ENCODE assay signal across 13 mouse cellular contexts in the genomic region with DNA sequence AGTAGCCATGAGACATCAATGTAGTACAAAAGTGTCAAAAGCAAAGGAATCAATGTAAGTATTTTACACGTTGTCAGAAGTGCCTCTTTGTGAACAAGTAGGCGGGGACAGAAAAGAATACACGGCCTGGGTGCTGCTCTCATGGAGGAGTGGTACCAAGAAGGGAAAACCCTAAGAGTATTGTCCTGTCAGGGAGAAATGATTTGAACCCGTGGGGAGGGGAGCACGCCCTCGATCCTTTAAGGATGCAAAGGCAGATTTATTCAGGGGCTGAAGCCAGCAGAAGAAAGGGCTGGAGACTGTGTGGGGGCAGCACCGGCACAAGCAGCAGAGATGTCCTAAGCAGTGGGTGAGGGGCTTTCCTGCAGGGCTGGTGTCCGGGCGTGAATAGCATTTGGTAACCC. TPM values are rescaled to one million over a fixed set of nuclear protein-coding genes. Genes with fewer than 3 reads are reported as not detected.
DNase-seq lines count a peak whose midpoint lies in the region; ATAC-seq lines count a peak whose summit lies in the region.
"Had no signal": no experiment of that assay in that cellular context is flagged by ENCODE, and none has a peak within 500 bp of the region (broad histone marks: within the 10 kb centered on the region; RNA-seq: fewer than 3 reads in every experiment).

No protein-coding gene starts in this region.

- 24% methylated on average over 9 of the region's 9 CpGs for WGBS in kidney, embryonic 16.5 days
- 18% methylated on average over 9 of the region's 9 CpGs for WGBS in hindbrain, embryonic 11.5 days
- 13% methylated on average over 9 of the region's 9 CpGs for WGBS in neural tube, embryonic 11.5 days

- ATAC-seq in kidney, embryonic 16.5 days (ENCODE audit: low FRiP score, low TSS enrichment): no peak
- ATAC-seq in hindbrain, embryonic 11.5 days (ENCODE audit: low FRiP score): peak; percentile 80
- peak; percentile 57 for ATAC-seq in neural tube, embryonic 11.5 days (ENCODE audit: insufficient read depth, low FRiP score, low TSS enrichment)
- ATAC-seq in granulocyte monocyte progenitor cell, adult 5-6 weeks (replicated peaks; ENCODE audit: poor library complexity, severe bottlenecking): no peak
- ATAC-seq: CD4-positive, CD25-positive, alpha-beta regulatory T cell, adult 4 months had no signal

- H3K4me3 ChIP-seq in kidney, embryonic 16.5 days (ENCODE audit: low read length): no peak overlapping the region
- no peak overlapping the region for H3K4me3 ChIP-seq in hindbrain, embryonic 11.5 days (ENCODE audit: low read depth, low read length)
- no peak overlapping the region for H3K4me3 ChIP-seq in neural tube, embryonic 11.5 days (ENCODE audit: low read depth, low read length)
- H3K4me3 ChIP-seq: limb, embryonic 15.5 days had no signal

- no peak for DNase-seq in kidney, adult 11 months
- DNase-seq in embryo, embryonic 9.5 days (ENCODE audit: extremely low spot score): peak; percentile 49
- DNase-seq in hindbrain, embryonic 11.5 days (ENCODE audit: low spot score): peak; percentile 65
- peak; percentile 60 for DNase-seq in neural tube, embryonic 11.5 days (ENCODE audit: low spot score)
- DNase-seq in urinary bladder, postnatal 4 days (ENCODE audit: low spot score in 2 of 2): no peak
- DNase-seq in cerebellum, adult 9-10 months: no peak
- DNase-seq: cerebellum, adult 11 months; thymus, postnatal 36 days had no signal

- no peaks in the 10 kb centered on the region for H3K27me3 ChIP-seq in kidney, embryonic 16.5 days (ENCODE audit: insufficient read depth, low read length)
- H3K27me3 ChIP-seq in hindbrain, embryonic 11.5 days (ENCODE audit: control insufficient read depth, insufficient read depth, low read length): no peaks in the 10 kb centered on the region
- H3K27me3 ChIP-seq in neural tube, embryonic 11.5 days (ENCODE audit: control insufficient read depth, insufficient read depth, low read length): no peaks in the 10 kb centered on the region
- H3K27me3 ChIP-seq: limb, embryonic 15.5 days had no signal

- no peak overlapping the region for H3K27ac ChIP-seq in kidney, embryonic 16.5 days (ENCODE audit: low read length)
- H3K27ac ChIP-seq in hindbrain, embryonic 11.5 days (ENCODE audit: low read depth, low read length): peak overlapping the region; percentile 92
- peak overlapping the region; percentile 95 for H3K27ac ChIP-seq in neural tube, embryonic 11.5 days (ENCODE audit: low read depth, low read length)
- H3K27ac ChIP-seq: layer of hippocampus, adult 2 months; limb, embryonic 15.5 days had no signal

- no peak overlapping the region for H3K9ac ChIP-seq in kidney, embryonic 16.5 days (replicated peaks; ENCODE audit: low read length)
- 0 out of 2 replicates have a peak overlapping the region, but pooled peaks have one; percentile 0 for H3K9ac ChIP-seq in hindbrain, embryonic 11.5 days (ENCODE audit: low read depth, low read length)
- peak overlapping the region; percentile 43 for H3K9ac ChIP-seq in neural tube, embryonic 11.5 days (ENCODE audit: low read length)
- H3K9ac ChIP-seq: limb, embryonic 15.5 days had no signal

- H3K4me2 ChIP-seq in kidney, embryonic 16.5 days (replicated peaks; ENCODE audit: low read depth, low read length): peak overlapping the region; percentile 13; the same call in 1 of the 2 replicates
- peak overlapping the region; percentile 8 for H3K4me2 ChIP-seq in hindbrain, embryonic 11.5 days (replicated peaks; ENCODE audit: low read depth, low read length)
- H3K4me2 ChIP-seq in neural tube, embryonic 11.5 days (ENCODE audit: low read depth): peak overlapping the region; percentile 37
- H3K4me2 ChIP-seq: limb, embryonic 15.5 days had no signal

- no peaks in the 10 kb centered on the region for H3K36me3 ChIP-seq in kidney, embryonic 16.5 days (ENCODE audit: insufficient read depth, low read length)
- H3K36me3 ChIP-seq in hindbrain, embryonic 11.5 days (ENCODE audit: control insufficient read depth, insufficient read depth, low read length): no peaks in the 10 kb centered on the region
- H3K36me3 ChIP-seq in neural tube, embryonic 11.5 days (ENCODE audit: control insufficient read depth, insufficient read depth, low read length): no peaks in the 10 kb centered on the region
- H3K36me3 ChIP-seq: limb, embryonic 15.5 days had no signal

- H3K9me3 ChIP-seq in kidney, embryonic 16.5 days (ENCODE audit: low read length): no peaks in the 10 kb centered on the region
- H3K9me3 ChIP-seq in hindbrain, embryonic 11.5 days (ENCODE audit: control insufficient read depth, low read length): no peaks in the 10 kb centered on the region
- H3K9me3 ChIP-seq in neural tube, embryonic 11.5 days (ENCODE audit: control insufficient read depth, low read length): no peaks in the 10 kb centered on the region
- H3K9me3 ChIP-seq: limb, embryonic 15.5 days had no signal

- peaks cover 10% of the 10 kb centered on the region for H3K4me1 ChIP-seq in kidney, embryonic 16.5 days (ENCODE audit: insufficient read depth, low read length)
- peaks cover 5% of the 10 kb centered on the region for H3K4me1 ChIP-seq in hindbrain, embryonic 11.5 days (replicated peaks; ENCODE audit: control insufficient read depth, insufficient read depth, low read length)
- peaks cover 14% of the 10 kb centered on the region for H3K4me1 ChIP-seq in neural tube, embryonic 11.5 days (ENCODE audit: control insufficient read depth, insufficient read depth, low read length)

RNA-seq across cellular contexts. Expression of a gene that starts 26.7 kb away (rescaled TPM):
- polyA plus RNA-seq in kidney, embryonic 16.5 days (2015; fragmentation: Nextera tagmentation; extraction: Ambion mirVana): 13.8 and 15.4 TPM in 2 replicates
- 22.4 and 27.4 TPM in 2 replicates for polyA plus RNA-seq in hindbrain, embryonic 11.5 days (2014; fragmentation: Nextera tagmentation; extraction: Ambion mirVana)
- polyA plus RNA-seq in neural tube, embryonic 11.5 days (2014; fragmentation: Nextera tagmentation; extraction: Ambion mirVana): 28.1 and 31.3 TPM in 2 replicates
- 0.62 and 0.82 TPM in 2 replicates for total RNA-seq in granulocyte monocyte progenitor cell, adult 5-6 weeks (2014; fragmentation: Nextera tagmentation)
- total RNA-seq in granulocyte monocyte progenitor cell, adult 5-6 weeks (2017): 0.26 and 0.98 TPM in 2 replicates

RNA-seq across cellular contexts. Expression of a gene that starts 58.9 kb away (rescaled TPM):
- 16.0 and 22.0 TPM in 2 replicates for polyA plus RNA-seq in kidney, embryonic 16.5 days (2015; fragmentation: Nextera tagmentation; extraction: Ambion mirVana)
- 36.6 and 53.5 TPM in 2 replicates for polyA plus RNA-seq in hindbrain, embryonic 11.5 days (2014; fragmentation: Nextera tagmentation; extraction: Ambion mirVana)
- polyA plus RNA-seq in neural tube, embryonic 11.5 days (2014; fragmentation: Nextera tagmentation; extraction: Ambion mirVana): 40.5 and 42.3 TPM in 2 replicates
- total RNA-seq in granulocyte monocyte progenitor cell, adult 5-6 weeks (2014; fragmentation: Nextera tagmentation): not detected in 2 replicates
- total RNA-seq in granulocyte monocyte progenitor cell, adult 5-6 weeks (2017): not detected in 2 replicates

Comparison
In these comparisons a context has a peak if more than half of its experiments do, and no peak if none do; other contexts are left out.
1. ATAC-seq: peak in hindbrain, embryonic 11.5 days (single experiment) and neural tube, embryonic 11.5 days (single experiment); none in kidney, embryonic 16.5 days (single experiment) and granulocyte monocyte progenitor cell, adult 5-6 weeks (single experiment).
2. DNase-seq: peak in embryo, embryonic 9.5 days (single experiment), hindbrain, embryonic 11.5 days (single experiment) and neural tube, embryonic 11.5 days (single experiment); none in kidney, adult 11 months (single experiment), urinary bladder, postnatal 4 days (0 of 2) and cerebellum, adult 9-10 months (single experiment).
3. Peak in every context shown above with its lines, with median percentiles within 50 percentile points of each other: H3K4me2 ChIP-seq.